Mouse (Mus musculus): ENCODE data around the gene Gpc3.

- TF ChIP-seq CTCF (IDR thresholded peaks at IDR 0.05; ENCODE audit: borderline replicate concordance, control insufficient read depth, extremely low read depth, insufficient read depth, low read length, poor library complexity) (no peak), POLR2A (IDR thresholded peaks at IDR 0.05; ENCODE audit: control insufficient read depth, extremely low read depth, insufficient read depth, low read length, poor library complexity) (no peak)
Observed at GRCm38 (mm10) chrX:52613328-52614030, at the start of gene Gpc3.
